Mouse (Mus musculus) heart, adult 2 months (tissue): ENCODE data around the gene Gpr63.

Experiments used
- CTCF ChIP-seq: fragments of 200-600 bp; IDR thresholded peaks from 2 replicates; pipeline ENCODE4 v1.8.1; 2022; ENCODE audit warnings: antibody characterized with exemption, mild to moderate bottlenecking, moderate library complexity
- EP300 ChIP-seq: fragments of 200-500 bp; IDR thresholded peaks from 2 replicates; pipeline ENCODE4 v1.6.1; 2011; ENCODE audit warnings: low read depth, low read length, control low read depth; ENCODE audit not compliant: insufficient read depth
- POLR2A ChIP-seq: fragments of 200-500 bp; IDR thresholded peaks from 2 replicates; pipeline ENCODE4 v1.6.1; 2011; ENCODE audit warnings: mild to moderate bottlenecking, low read depth, low read length, control low read depth; ENCODE audit not compliant: insufficient read depth

DNA sequence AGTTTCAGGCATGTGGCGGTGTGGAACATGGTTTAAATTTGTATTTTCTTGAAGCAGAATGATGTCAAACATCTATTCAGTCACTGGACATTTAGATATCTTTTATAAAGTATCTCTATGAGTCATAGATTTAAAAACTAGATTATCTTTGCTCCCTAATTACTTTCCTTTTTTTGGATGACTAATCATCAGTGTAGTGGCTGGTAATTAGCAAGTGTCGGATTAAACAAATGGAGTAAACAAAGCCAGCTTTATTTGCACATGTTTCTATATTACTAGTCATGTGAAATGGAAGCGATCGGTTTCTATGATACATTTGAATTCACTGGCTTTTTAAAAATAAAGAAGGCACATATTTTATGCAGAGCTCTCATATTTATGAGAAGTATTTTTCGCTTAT lies 37.3 kb upstream of the Gpr63 start:
- no peak for TF ChIP-seq CTCF
- no peak for TF ChIP-seq POLR2A
- TF ChIP-seq EP300, result no peak
